Mouse (Mus musculus) embryonic facial prominence, embryonic 13.5 days (tissue): ENCODE measurements around the gene Dstyk. TPM values are rescaled to one million over a fixed set of nuclear protein-coding genes. Genes with fewer than 3 reads are reported as not detected.

ENCODE experiments used
- ATAC-seq: fragments of 200-750 bp; cut with Nextera tagmentation; 2 replicates; pipeline ENCODE4 v1.8.0; 2017; ENCODE audit warnings: low read depth; ENCODE audit not compliant: insufficient number of reproducible peaks, insufficient read depth, low FRiP score, low TSS enrichment
- H3K27ac ChIP-seq: fragments of 300-500 bp; sonication (generic); 2 replicates; pipeline ENCODE4 v1.5.1; 2015; ENCODE audit warnings: moderate library complexity, mild to moderate bottlenecking, inconsistent platforms
- H3K27me3 ChIP-seq: fragments of 300-500 bp; sonication (generic); 2 replicates; pipeline ENCODE4 v1.6.1; 2015; ENCODE audit warnings: mild to moderate bottlenecking, inconsistent platforms
- H3K36me3 ChIP-seq: fragments of 300-500 bp; sonication (generic); 2 replicates; pipeline ENCODE4 v1.6.1; 2015; ENCODE audit warnings: mild to moderate bottlenecking, inconsistent platforms
- H3K4me1 ChIP-seq: fragments of 300-500 bp; sonication (generic); 2 replicates; pipeline ENCODE4 v1.6.1; 2015; ENCODE audit warnings: inconsistent platforms
- H3K4me2 ChIP-seq: fragments of 300-500 bp; sonication (generic); 2 replicates; pipeline ENCODE4 v1.6.1; 2015; ENCODE audit warnings: moderate library complexity, mild to moderate bottlenecking, inconsistent platforms
- H3K4me3 ChIP-seq: fragments of 300-500 bp; sonication (generic); 2 replicates; pipeline ENCODE4 v1.5.1; 2015; ENCODE audit warnings: mild to moderate bottlenecking, inconsistent platforms
- H3K9ac ChIP-seq: fragments of 300-500 bp; sonication (generic); 2 replicates; pipeline ENCODE4 v1.6.1; 2015; ENCODE audit warnings: mild to moderate bottlenecking, inconsistent platforms
- H3K9me3 ChIP-seq: fragments of 300-500 bp; sonication (generic); 2 replicates; pipeline ENCODE4 v1.6.1; 2016; ENCODE audit warnings: inconsistent platforms
- WGBS: fragments of 180-500 bp; shearing (Covaris S2); methylation state at CpG from one replicate; pipeline ENCODE4 v1.1.7; 2015; ENCODE audit warnings: mixed read lengths; 5-methylcytosine and 5-hydroxymethylcytosine counted together
- polyA plus RNA-seq: library from polyadenylated mRNA; unstranded; fragments of >200 nt; fragmentation: Nextera tagmentation; extraction: Ambion mirVana; gene quantifications from 2 replicates; pipeline ENCODE4 v1.2.1, GENCODE M21; 2015

The Dstyk gene
- polyA plus RNA-seq, 1 experiment from 2014 or later = 16.1 TPM

- H3K4me1 ChIP-seq = peaks cover 33% of the 10 kb centered on the region
- 87% methylated on average over 7 of the region's 7 CpGs for WGBS
- no peaks in the 10 kb centered on the region for H3K27me3 ChIP-seq
- peaks cover 8% of the 10 kb centered on the region for H3K36me3 ChIP-seq
- no peak overlapping the region for H3K4me2 ChIP-seq
- H3K9me3 ChIP-seq = no peaks in the 10 kb centered on the region
- H3K4me3 ChIP-seq = no peak overlapping the region
- no peak overlapping the region for H3K27ac ChIP-seq
- no peak overlapping the region for H3K9ac ChIP-seq
- no peak for ATAC-seq
Measured at GRCm38 (mm10) chr1:132420662-132421061, 3.3 kb downstream of the Dstyk start.

- no peak overlapping the region for H3K27ac ChIP-seq
- 88% methylated on average over 5 of the region's 5 CpGs for WGBS
Measured at GRCm38 (mm10) chr1:132422912-132423696, 5.7 kb downstream of the Dstyk start.

GRCm38 (mm10) chr1:132425600-132425999, 8.2 kb downstream of the Dstyk start:
- H3K36me3 ChIP-seq = peaks cover 8% of the 10 kb centered on the region
- no peak overlapping the region for H3K4me3 ChIP-seq
- H3K27me3 ChIP-seq = no peaks in the 10 kb centered on the region
- H3K9ac ChIP-seq = no peak overlapping the region
- no peak overlapping the region for H3K4me2 ChIP-seq
- no peaks in the 10 kb centered on the region for H3K9me3 ChIP-seq
- ATAC-seq = no peak
- H3K27ac ChIP-seq = no peak overlapping the region
- peaks cover 21% of the 10 kb centered on the region for H3K4me1 ChIP-seq

More at GRCm38 (mm10) chr1:132422912-132423696, 5.7 kb downstream of the Dstyk start:
- Histone ChIP-seq H3K4me1 (peaks cover 34% of the 10 kb centered on the region), H3K9ac (no peak overlapping the region), H3K36me3 (peaks cover 8% of the 10 kb centered on the region), H3K4me3 (no peak overlapping the region), H3K9me3 (no peaks in the 10 kb centered on the region), H3K27me3 (no peaks in the 10 kb centered on the region), H3K4me2 (no peak overlapping the region)
- no peak for ATAC-seq

GRCm38 (mm10) chr1:132430818-132431217, 13.5 kb downstream of the Dstyk start:
- ATAC-seq = no peak

GRCm38 (mm10) chr1:132431716-132432115, 14.4 kb downstream of the Dstyk start:
- H3K27me3 ChIP-seq = no peaks in the 10 kb centered on the region
- no peak overlapping the region for H3K27ac ChIP-seq
- H3K9ac ChIP-seq = no peak overlapping the region
- 71% methylated on average over 9 of the region's 9 CpGs for WGBS
- H3K4me1 ChIP-seq = peaks cover 23% of the 10 kb centered on the region
- no peak overlapping the region for H3K4me3 ChIP-seq
- ATAC-seq = no peak
- no peaks in the 10 kb centered on the region for H3K9me3 ChIP-seq
- H3K4me2 ChIP-seq = no peak overlapping the region
- peaks cover 19% of the 10 kb centered on the region for H3K36me3 ChIP-seq

More at GRCm38 (mm10) chr1:132430818-132431217, 13.5 kb downstream of the Dstyk start:
- 26% methylated on average over 3 of the region's 3 CpGs for WGBS
- Histone ChIP-seq H3K27ac (no peak overlapping the region), H3K4me2 (no peak overlapping the region), H3K9me3 (no peaks in the 10 kb centered on the region), H3K36me3 (peaks cover 16% of the 10 kb centered on the region), H3K27me3 (no peaks in the 10 kb centered on the region), H3K4me1 (peaks cover 24% of the 10 kb centered on the region), H3K9ac (no peak overlapping the region), H3K4me3 (no peak overlapping the region)

GRCm38 (mm10) chr1:132433349-132433748, 16.0 kb downstream of the Dstyk start:
- ATAC-seq = no peak
- Histone ChIP-seq H3K9ac (no peak overlapping the region), H3K4me3 (no peak overlapping the region), H3K4me1 (peaks cover 23% of the 10 kb centered on the region), H3K27ac (no peak overlapping the region), H3K36me3 (peaks cover 27% of the 10 kb centered on the region), H3K9me3 (no peaks in the 10 kb centered on the region), H3K4me2 (no peak overlapping the region), H3K27me3 (no peaks in the 10 kb centered on the region)
- 82% methylated on average over 5 of the region's 5 CpGs for WGBS

- Histone ChIP-seq H3K27ac (no peak overlapping the region), H3K9me3 (no peaks in the 10 kb centered on the region), H3K9ac (no peak overlapping the region), H3K4me1 (peaks cover 23% of the 10 kb centered on the region), H3K4me2 (no peak overlapping the region), H3K4me3 (no peak overlapping the region), H3K27me3 (no peaks in the 10 kb centered on the region), H3K36me3 (peaks cover 28% of the 10 kb centered on the region)
- no peak for ATAC-seq
- WGBS = 92% methylated on average over 12 of the region's 12 CpGs
Measured at GRCm38 (mm10) chr1:132434032-132434431, 16.7 kb downstream of the Dstyk start.

- 0 out of 2 replicates have a peak, but pooled peaks have one; percentile 26 for ATAC-seq
- Histone ChIP-seq H3K36me3 (peaks cover 48% of the 10 kb centered on the region), H3K4me2 (no peak overlapping the region), H3K27me3 (no peaks in the 10 kb centered on the region), H3K9ac (no peak overlapping the region), H3K4me1 (peaks cover 11% of the 10 kb centered on the region), H3K4me3 (no peak overlapping the region), H3K9me3 (no peaks in the 10 kb centered on the region), H3K27ac (peak overlapping the region; percentile 39; the same call in 1 of the 2 replicates)
- 60% methylated on average over 4 of the region's 4 CpGs for WGBS
Measured at GRCm38 (mm10) chr1:132436320-132436958, 19.1 kb downstream of the Dstyk start.

- Histone ChIP-seq H3K36me3 (peaks cover 53% of the 10 kb centered on the region), H3K4me1 (peaks cover 6% of the 10 kb centered on the region), H3K9ac (no peak overlapping the region), H3K4me2 (no peak overlapping the region), H3K9me3 (no peaks in the 10 kb centered on the region), H3K4me3 (no peak overlapping the region), H3K27me3 (no peaks in the 10 kb centered on the region), H3K27ac (peak overlapping the region; percentile 39; the same call in 1 of the 2 replicates)
- ATAC-seq = no peak
- 82% methylated on average over 1 of the region's 1 CpGs for WGBS
Measured at GRCm38 (mm10) chr1:132436960-132437359, 19.6 kb downstream of the Dstyk start.

- no peak for ATAC-seq
- no peak overlapping the region for H3K27ac ChIP-seq
- no peaks in the 10 kb centered on the region for H3K9me3 ChIP-seq
- H3K36me3 ChIP-seq = peaks cover 57% of the 10 kb centered on the region
- no peak overlapping the region for H3K9ac ChIP-seq
- H3K4me2 ChIP-seq = no peak overlapping the region
- no peaks in the 10 kb centered on the region for H3K27me3 ChIP-seq
- no peak overlapping the region for H3K4me3 ChIP-seq
- peaks cover 3% of the 10 kb centered on the region; the same call in 1 of the 2 replicates for H3K4me1 ChIP-seq
- 83% methylated on average over 5 of the region's 5 CpGs for WGBS
Measured at GRCm38 (mm10) chr1:132437389-132437788, 20.0 kb downstream of the Dstyk start.

- Histone ChIP-seq H3K36me3 (peaks cover 52% of the 10 kb centered on the region), H3K4me1 (peaks cover 2% of the 10 kb centered on the region; the same call in 1 of the 2 replicates), H3K27me3 (no peaks in the 10 kb centered on the region), H3K9me3 (no peaks in the 10 kb centered on the region), H3K4me3 (no peak overlapping the region), H3K4me2 (no peak overlapping the region), H3K9ac (no peak overlapping the region), H3K27ac (no peak overlapping the region)
- ATAC-seq = no peak
- WGBS = 69% methylated on average over 1 of the region's 1 CpGs
Measured at GRCm38 (mm10) chr1:132440896-132441435, 23.6 kb downstream of the Dstyk start.
